Mouse (Mus musculus) midbrain, embryonic 14.5 days (tissue): ENCODE results near the gene 1600012H06Rik. TPM values are rescaled to one million over a fixed set of nuclear protein-coding genes. Genes with fewer than 3 reads are reported as not detected.
"Not testable (repeated sequence)": the region's sequence is repeated elsewhere in the genome, so short reads cannot be mapped to it uniquely, and the experiment has no call there.

ENCODE experiments used
- ATAC-seq: fragments of 200-750 bp; cut with Nextera tagmentation; 2 replicates; pipeline ENCODE4 v1.8.0; 2017; ENCODE audit warnings: moderate number of reproducible peaks, moderate library complexity; ENCODE audit not compliant: low FRiP score, low TSS enrichment
- DNase-seq: peaks from one replicate; pipeline ENCODE4 v3.0.0-alpha.2; 2015
- H3K27ac ChIP-seq: fragments of 300-500 bp; sonication (generic); replicated peaks from 2 replicates; pipeline ENCODE4 v1.5.1; 2014; ENCODE audit warnings: mild to moderate bottlenecking, low read depth, low read length, moderate library complexity
- H3K27me3 ChIP-seq: fragments of 300-500 bp; sonication (generic); 2 replicates; pipeline ENCODE4 v1.6.1; 2014; ENCODE audit warnings: low read length, control low read depth, mixed read lengths; ENCODE audit not compliant: control insufficient read depth, insufficient read depth
- H3K36me3 ChIP-seq: fragments of 300-500 bp; sonication (generic); 2 replicates; pipeline ENCODE4 v1.6.1; 2014; ENCODE audit warnings: low read length, control low read depth; ENCODE audit not compliant: control insufficient read depth, insufficient read depth
- H3K4me1 ChIP-seq: fragments of 300-500 bp; sonication (generic); 2 replicates; pipeline ENCODE4 v1.6.1; 2014; ENCODE audit warnings: mild to moderate bottlenecking, antibody characterized with exemption, low read length, control low read depth; ENCODE audit not compliant: control insufficient read depth, insufficient read depth
- H3K4me2 ChIP-seq: fragments of 300-500 bp; sonication (generic); 2 replicates; pipeline ENCODE4 v1.6.1; 2014; ENCODE audit warnings: mild to moderate bottlenecking, low read length, moderate library complexity
- H3K4me3 ChIP-seq: fragments of 300-500 bp; sonication (generic); replicated peaks from 2 replicates; pipeline ENCODE4 v1.5.1; 2014; ENCODE audit warnings: low read depth, low read length
- H3K9ac ChIP-seq: fragments of 300-500 bp; sonication (generic); replicated peaks from 2 replicates; pipeline ENCODE4 v1.6.1; 2014; ENCODE audit warnings: mild to moderate bottlenecking, low read length, moderate library complexity
- H3K9me3 ChIP-seq: fragments of 300-500 bp; sonication (generic); 2 replicates; pipeline ENCODE4 v1.6.1; 2016; ENCODE audit warnings: low read length, control low read depth, mixed read lengths; ENCODE audit not compliant: control insufficient read depth
- WGBS: fragments of 180-500 bp; shearing (Covaris S2); extraction: QIAGEN DNeasy Blood & Tissue Kit; methylation state at CpG from one replicate; pipeline ENCODE4 v1.1.7; 2014; 5-methylcytosine and 5-hydroxymethylcytosine counted together
- polyA plus RNA-seq: library from polyadenylated mRNA; unstranded; fragments of >200 nt; fragmentation: Nextera tagmentation; extraction: Ambion mirVana; gene quantifications from 2 replicates; pipeline ENCODE4 v1.2.1, GENCODE M21; 2014

1600012H06Rik gene
- 17.4 and 26.1 TPM in 2 replicates for polyA plus RNA-seq

DNA sequence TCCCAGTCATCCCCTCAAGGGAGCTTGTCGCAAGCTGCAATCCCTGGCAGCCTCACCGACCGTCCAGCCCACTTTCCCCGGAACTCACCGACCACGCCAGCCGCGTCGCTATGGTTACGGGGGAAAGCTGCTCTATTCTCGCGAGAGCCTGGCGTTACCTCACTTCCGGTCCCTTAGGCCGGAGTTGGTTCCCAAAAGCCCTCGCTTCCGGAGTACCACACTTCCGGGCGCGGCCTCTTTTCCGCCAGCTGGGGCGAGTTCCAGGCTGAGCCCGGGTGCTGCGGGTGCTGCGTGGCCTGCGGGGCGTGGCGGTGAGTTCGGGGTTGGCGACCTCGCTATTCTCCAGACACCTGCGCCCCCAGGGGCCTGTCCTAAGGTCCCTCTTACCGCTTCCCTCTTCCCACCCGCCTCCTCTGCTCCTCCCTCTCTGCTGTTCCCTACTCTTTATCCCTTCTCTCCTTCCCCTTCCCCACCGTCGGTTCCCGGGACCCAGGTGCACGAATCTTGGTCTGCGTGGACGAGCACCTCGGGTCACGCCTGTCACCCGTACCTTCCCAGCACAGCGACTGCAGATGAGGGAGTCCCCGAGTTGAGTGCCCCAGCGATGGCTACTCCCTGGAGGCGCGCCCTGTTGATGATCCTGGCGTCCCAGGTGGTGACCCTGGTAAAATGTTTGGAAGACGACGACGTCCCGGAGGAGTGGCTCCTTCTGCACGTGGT, at the start of gene 1600012H06Rik, which contains the start of gene Wdr27:
Gene 1600012H06Rik (plus strand): TSS at position 176 of the 720 bp plus-strand sequence.
Gene Wdr27 (minus strand): TSS at position 150 of the 720 bp plus-strand sequence.
- Histone ChIP-seq H3K4me2 (peak within 1 kb of the TSS; percentile 78), H3K9ac (peak within 1 kb of the TSS; percentile 86), H3K4me1 (peaks cover 16% of the 10 kb centered on the region), H3K27ac (peak within 1 kb of the TSS; percentile 80), H3K4me3 (peak within 1 kb of the TSS; percentile 59), H3K27me3 (no peaks in the 10 kb centered on the region), H3K36me3 (peaks cover 22% of the 10 kb centered on the region), H3K9me3 (no peaks in the 10 kb centered on the region)
- under 1% methylated on average over 54 of the region's 54 CpGs for WGBS
- DNase-seq = peak; percentile 100
- peak; percentile 99 for ATAC-seq

DNA sequence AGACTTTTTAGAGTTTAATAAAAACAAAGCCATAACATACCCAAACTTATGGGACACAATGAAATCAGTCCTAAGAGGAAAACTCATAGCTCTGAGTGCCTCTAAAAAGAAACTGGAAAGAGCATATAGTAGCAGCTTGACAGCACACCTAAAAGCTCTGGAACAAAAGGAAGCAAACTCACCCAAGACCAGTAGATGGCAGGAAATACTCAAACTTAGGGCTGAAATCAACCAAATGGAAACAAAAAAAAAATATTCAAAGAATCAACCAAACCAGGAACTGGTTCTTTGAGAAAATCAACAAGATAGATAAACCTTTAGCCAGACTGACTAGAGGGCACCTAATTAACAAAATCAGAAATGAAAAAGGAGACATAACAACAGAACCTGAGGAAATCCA, 47.9 kb upstream of the 1600012H06Rik start:
- not testable (repeated sequence) for H3K27ac ChIP-seq, H3K4me3 ChIP-seq, H3K4me1 ChIP-seq, H3K4me2 ChIP-seq, H3K27me3 ChIP-seq, H3K9ac ChIP-seq, ATAC-seq, H3K36me3 ChIP-seq, H3K9me3 ChIP-seq, DNase-seq

DNA sequence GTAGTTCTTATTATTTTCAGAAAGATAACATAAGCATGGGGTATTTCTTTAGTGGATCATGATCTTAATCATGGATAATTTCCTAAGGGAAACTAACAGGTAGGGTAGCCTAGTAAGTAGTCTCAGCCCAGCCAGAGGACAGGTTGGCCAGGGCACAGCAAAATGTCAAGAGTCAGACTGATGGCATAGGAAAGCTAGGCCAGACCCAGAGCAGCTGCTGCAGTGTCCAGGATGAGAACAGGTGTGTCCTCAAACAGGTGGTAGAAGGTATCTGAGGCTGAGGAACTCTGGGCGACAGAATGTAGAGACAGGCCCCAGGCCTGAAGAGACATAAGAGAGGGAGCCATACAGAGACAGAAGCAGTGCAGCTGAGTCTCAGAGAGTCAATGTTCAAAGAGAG, 44.0 kb upstream of the 1600012H06Rik start:
- Histone ChIP-seq H3K4me3 (no peak overlapping the region), H3K9ac (no peak overlapping the region), H3K4me2 (no peak overlapping the region), H3K27me3 (no peaks in the 10 kb centered on the region), H3K9me3 (no peaks in the 10 kb centered on the region), H3K4me1 (no peaks in the 10 kb centered on the region), H3K36me3 (no peaks in the 10 kb centered on the region), H3K27ac (no peak overlapping the region)
- 84% methylated on average over 1 of the region's 1 CpGs for WGBS
- DNase-seq (no peak), ATAC-seq (no peak)

DNA sequence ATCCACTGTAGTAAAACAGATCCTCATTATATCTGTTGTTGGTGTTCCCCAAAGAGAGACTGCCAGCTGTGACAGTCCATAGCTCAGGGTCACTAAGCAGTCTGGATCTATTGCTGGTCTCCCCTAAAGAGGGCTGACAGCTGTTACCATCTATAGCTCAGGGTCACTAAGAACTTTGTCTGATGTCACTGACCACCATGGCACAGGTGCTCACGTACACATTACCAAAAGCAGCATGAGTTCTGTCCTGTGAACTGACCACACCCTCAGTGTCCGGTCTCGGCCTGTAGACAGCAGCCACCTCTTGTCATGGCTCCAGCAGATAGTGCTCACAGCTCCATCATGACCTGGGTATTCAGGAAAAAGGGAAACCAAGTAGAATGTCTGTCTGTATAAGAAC, 39.8 kb upstream of the 1600012H06Rik start:
- ATAC-seq (no peak), DNase-seq (no peak)
- Histone ChIP-seq H3K27ac (no peak overlapping the region), H3K4me1 (no peaks in the 10 kb centered on the region), H3K36me3 (no peaks in the 10 kb centered on the region), H3K4me3 (no peak overlapping the region), H3K27me3 (no peaks in the 10 kb centered on the region), H3K9ac (no peak overlapping the region), H3K9me3 (no peaks in the 10 kb centered on the region), H3K4me2 (no peak overlapping the region)
- WGBS = 85% methylated on average over 3 of the region's 3 CpGs

DNA sequence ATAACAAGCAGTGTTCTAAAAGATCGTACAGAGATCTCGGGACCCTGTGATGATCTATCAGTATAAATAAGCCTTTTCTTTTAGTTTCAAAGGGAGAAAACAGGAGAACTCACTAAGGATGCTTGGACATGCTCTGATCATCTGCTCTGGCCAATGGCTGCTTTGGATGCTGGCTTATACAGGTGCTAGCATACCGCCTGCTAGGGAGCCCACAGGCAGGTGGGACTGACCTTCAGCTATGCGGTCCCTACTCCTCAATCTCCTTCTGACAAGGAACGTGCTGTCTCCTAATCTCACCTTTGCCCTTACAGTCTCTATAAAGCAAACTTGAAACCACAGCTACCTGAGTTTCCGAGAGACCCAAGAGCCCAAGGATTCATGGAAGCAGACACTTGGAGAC, 38.8 kb upstream of the 1600012H06Rik start:
- H3K4me3 ChIP-seq = no peak overlapping the region
- no peaks in the 10 kb centered on the region for H3K9me3 ChIP-seq
- no peak for ATAC-seq
- no peak overlapping the region for H3K4me2 ChIP-seq
- 87% methylated on average over 6 of the region's 6 CpGs for WGBS
- no peaks in the 10 kb centered on the region for H3K4me1 ChIP-seq
- H3K9ac ChIP-seq = no peak overlapping the region
- DNase-seq = no peak
- no peaks in the 10 kb centered on the region for H3K27me3 ChIP-seq
- H3K27ac ChIP-seq = no peak overlapping the region
- H3K36me3 ChIP-seq = no peaks in the 10 kb centered on the region

DNA sequence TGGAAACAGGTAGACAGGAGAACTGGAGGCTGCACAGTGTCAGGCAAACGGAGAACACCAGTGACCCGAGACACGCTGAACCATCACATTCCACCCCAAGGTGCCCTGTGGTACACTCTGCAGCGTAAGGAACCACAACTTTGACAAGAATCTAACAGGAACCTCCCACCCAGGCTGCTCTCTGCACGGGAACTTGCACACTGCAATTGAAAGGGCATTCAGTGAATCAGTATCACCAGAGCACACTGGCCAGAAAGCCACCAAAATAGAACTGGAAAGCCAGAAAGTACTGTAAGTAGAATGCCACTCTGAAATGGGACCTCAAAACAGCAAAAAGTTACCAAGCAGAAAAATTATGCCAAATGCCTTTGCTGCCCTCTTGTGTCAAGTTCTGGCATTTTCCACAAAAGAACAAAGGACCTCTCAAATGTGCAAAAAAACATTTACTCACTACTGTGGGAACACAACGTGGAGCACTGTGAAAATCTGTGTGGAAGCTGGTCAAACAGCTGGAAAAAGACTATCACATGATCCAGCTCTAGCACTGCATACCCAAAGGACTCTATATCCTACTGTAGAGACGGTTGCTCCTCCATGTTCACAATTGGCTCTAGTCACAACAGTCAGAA, 38.2 kb upstream of the 1600012H06Rik start:
- Histone ChIP-seq H3K36me3 (no peaks in the 10 kb centered on the region), H3K27ac (no peak overlapping the region), H3K4me2 (no peak overlapping the region), H3K9ac (no peak overlapping the region), H3K4me1 (no peaks in the 10 kb centered on the region), H3K4me3 (no peak overlapping the region), H3K9me3 (no peaks in the 10 kb centered on the region), H3K27me3 (no peaks in the 10 kb centered on the region)
- ATAC-seq = peak; percentile 59; the same call in 1 of the 2 replicates
- WGBS = 59% methylated on average over 7 of the region's 7 CpGs
- DNase-seq = peak; percentile 92

DNA sequence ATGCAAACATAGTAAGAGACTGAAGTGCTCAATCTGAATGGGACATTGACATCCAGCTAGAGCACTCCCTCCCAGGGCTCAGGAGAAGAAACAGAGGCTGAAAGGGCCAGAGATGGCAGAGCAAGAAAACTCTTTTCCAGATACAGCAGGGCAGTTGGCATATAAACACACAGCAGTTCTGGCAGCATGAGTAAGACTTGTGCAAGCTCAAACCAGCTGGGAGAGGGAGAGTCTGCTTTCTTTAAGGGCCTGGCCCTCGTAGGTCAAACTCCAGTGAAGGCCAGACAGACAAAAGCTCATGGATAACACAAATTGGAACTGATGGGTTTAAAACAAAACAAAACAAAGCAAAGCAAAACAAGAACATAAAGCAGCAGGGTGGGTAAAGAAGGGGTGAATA, 36.4 kb upstream of the 1600012H06Rik start:
- ATAC-seq = no peak
- H3K9ac ChIP-seq = no peak overlapping the region
- 32% methylated on average over 1 of the region's 1 CpGs for WGBS
- no peak overlapping the region for H3K4me2 ChIP-seq
- no peaks in the 10 kb centered on the region for H3K27me3 ChIP-seq
- no peak for DNase-seq
- H3K4me3 ChIP-seq = no peak overlapping the region
- H3K4me1 ChIP-seq = no peaks in the 10 kb centered on the region
- no peak overlapping the region for H3K27ac ChIP-seq
- no peaks in the 10 kb centered on the region for H3K9me3 ChIP-seq
- H3K36me3 ChIP-seq = no peaks in the 10 kb centered on the region

DNA sequence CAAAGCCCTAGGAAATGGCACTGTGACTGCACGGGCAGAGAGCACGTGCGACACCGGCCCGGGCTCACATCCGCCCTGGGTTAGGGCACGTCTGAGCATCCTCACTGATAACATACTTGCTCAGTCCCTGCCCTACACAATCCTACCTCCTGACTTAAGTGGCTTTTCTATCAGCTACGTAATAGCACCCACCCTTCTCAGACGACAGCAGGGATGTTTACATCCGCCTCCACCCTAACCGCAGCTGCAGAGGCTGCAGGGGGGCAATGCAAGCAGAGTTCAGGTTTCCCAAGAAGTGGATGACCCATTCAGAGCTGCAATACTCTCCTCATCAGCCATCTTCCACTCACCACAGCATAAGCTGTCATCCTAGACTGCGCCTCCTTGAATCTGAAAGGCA, 35.8 kb upstream of the 1600012H06Rik start:
- WGBS = 84% methylated on average over 12 of the region's 12 CpGs
- no peaks in the 10 kb centered on the region for H3K9me3 ChIP-seq
- DNase-seq = no peak
- H3K4me3 ChIP-seq = no peak overlapping the region
- ATAC-seq = no peak
- no peak overlapping the region for H3K4me2 ChIP-seq
- no peaks in the 10 kb centered on the region for H3K36me3 ChIP-seq
- no peaks in the 10 kb centered on the region for H3K4me1 ChIP-seq
- H3K9ac ChIP-seq = no peak overlapping the region
- H3K27me3 ChIP-seq = no peaks in the 10 kb centered on the region
- no peak overlapping the region for H3K27ac ChIP-seq

DNA sequence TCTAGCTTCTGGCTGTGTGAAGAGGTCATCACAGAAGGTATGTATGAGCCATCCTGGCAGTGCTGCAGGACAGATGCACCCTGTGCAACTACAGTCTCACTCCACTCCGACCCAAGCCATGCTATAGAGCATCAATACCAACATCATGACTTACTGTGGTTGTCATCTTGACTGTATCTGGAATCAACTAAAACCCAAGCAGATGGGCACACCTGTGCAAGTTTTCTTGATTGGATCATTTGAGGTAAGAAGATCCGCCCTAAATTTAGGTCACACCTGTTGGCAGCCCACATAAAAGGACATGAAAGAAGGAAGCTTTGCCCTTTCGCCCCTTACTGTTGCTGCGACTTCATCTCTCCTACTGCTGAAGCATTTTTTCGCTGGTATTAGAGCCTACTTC, 33.7 kb upstream of the 1600012H06Rik start:
- H3K9ac ChIP-seq = no peak overlapping the region
- H3K4me3 ChIP-seq = no peak overlapping the region
- ATAC-seq = no peak
- WGBS = 91% methylated on average over 5 of the region's 5 CpGs
- H3K27me3 ChIP-seq = no peaks in the 10 kb centered on the region
- no peaks in the 10 kb centered on the region for H3K4me1 ChIP-seq
- H3K36me3 ChIP-seq = no peaks in the 10 kb centered on the region
- no peaks in the 10 kb centered on the region for H3K9me3 ChIP-seq
- no peak overlapping the region for H3K4me2 ChIP-seq
- no peak for DNase-seq
- H3K27ac ChIP-seq = no peak overlapping the region
